Mouse (Mus musculus) lung, postnatal 10 days (tissue): ENCODE data around the gene Ncdn.

Experiments used
- DNase-seq: peaks from one replicate; pipeline ENCODE4 v3.0.0; 2021

Ncdn gene

GRCm38 (mm10) chr4:126706630-126707438, 46.4 kb downstream of the Ncdn start:
- no peak for DNase-seq

- DNase-seq, result no peak
These were observed 56.3 kb downstream of the Ncdn start for GRCm38 (mm10) chr4:126696908-126697307.
